Mouse (Mus musculus) erythroid progenitor cell, adult 5-6 weeks (primary cell): ENCODE results near the gene Hcn2. TPM values are rescaled to one million over a fixed set of nuclear protein-coding genes. Genes with fewer than 3 reads are reported as not detected.

Experiments used
- ATAC-seq: replicated peaks from 2 replicates; pipeline ENCODE4 v1.8.0; 2016; ENCODE audit warnings: moderate number of reproducible peaks, mild to moderate bottlenecking, moderate TSS enrichment, inconsistent platforms; ENCODE audit not compliant: poor library complexity, low FRiP score, severe bottlenecking
- total RNA-seq, 2 experiments: library from RNA; stranded (forward) in 1 of 2; stranded (reverse) in 1 of 2; fragments of 150-400 nt in 1 of 2; fragments of 186-747, 209-891 nt in 1 of 2; gene quantifications; 2 replicates each; pipeline versions ENCODE4 v1.2.3 to v1.2.4; 2015 to 2017; ENCODE audit warnings: low replicate concordance in 2 of 2

Hcn2 gene
- total RNA-seq, 2 experiments from 2014 or later: not detected

GRCm38 (mm10) chr10:79706406-79707094 lies 9.9 kb upstream of the Hcn2 start:
- no peak for ATAC-seq

GRCm38 (mm10) chr10:79707162-79707561 lies 9.3 kb upstream of the Hcn2 start:
- ATAC-seq: no peak

GRCm38 (mm10) chr10:79707759-79708158 lies 8.7 kb upstream of the Hcn2 start:
- no peak for ATAC-seq

GRCm38 (mm10) chr10:79708668-79709067 lies 7.8 kb upstream of the Hcn2 start:
- ATAC-seq: no peak

- ATAC-seq: no peak
Observed at GRCm38 (mm10) chr10:79709307-79709706, 7.1 kb upstream of the Hcn2 start.

- peak; percentile 23; the same call in 1 of the 2 replicates for ATAC-seq
Observed at GRCm38 (mm10) chr10:79712029-79712428, 4.4 kb upstream of the Hcn2 start.

GRCm38 (mm10) chr10:79712499-79713126 lies 3.8 kb upstream of the Hcn2 start:
- peak; percentile 88 for ATAC-seq

- no peak for ATAC-seq
Observed at GRCm38 (mm10) chr10:79713163-79713562, 3.3 kb upstream of the Hcn2 start.

GRCm38 (mm10) chr10:79714996-79715395 lies 1.4 kb upstream of the Hcn2 start:
- no peak for ATAC-seq

GRCm38 (mm10) chr10:79716988-79717355 lies 538 bp downstream of the Hcn2 start:
- no peak for ATAC-seq

GRCm38 (mm10) chr10:79717640-79718357 lies 1.4 kb downstream of the Hcn2 start:
- ATAC-seq: 0 out of 2 replicates have a peak, but pooled peaks have one; percentile 31

- ATAC-seq: no peak
Observed at GRCm38 (mm10) chr10:79721089-79721488, 4.7 kb downstream of the Hcn2 start.

- ATAC-seq: no peak
Observed at GRCm38 (mm10) chr10:79723047-79723446, 6.6 kb downstream of the Hcn2 start.

GRCm38 (mm10) chr10:79723692-79724091 lies 7.3 kb downstream of the Hcn2 start:
- ATAC-seq: no peak

- ATAC-seq: peak; percentile 82
Observed at GRCm38 (mm10) chr10:79726090-79726489, 9.7 kb downstream of the Hcn2 start.

- no peak for ATAC-seq
Observed at GRCm38 (mm10) chr10:79728323-79729249, 12.2 kb downstream of the Hcn2 start.

- no peak for ATAC-seq
Observed at GRCm38 (mm10) chr10:79729357-79729965, 13.0 kb downstream of the Hcn2 start.

GRCm38 (mm10) chr10:79732500-79732899 lies 16.1 kb downstream of the Hcn2 start:
- no peak for ATAC-seq

- no peak for ATAC-seq
Observed at GRCm38 (mm10) chr10:79733847-79734246, 17.4 kb downstream of the Hcn2 start.
